8 mouse cellular contexts compared by ENCODE assay signal in the genomic region with DNA sequence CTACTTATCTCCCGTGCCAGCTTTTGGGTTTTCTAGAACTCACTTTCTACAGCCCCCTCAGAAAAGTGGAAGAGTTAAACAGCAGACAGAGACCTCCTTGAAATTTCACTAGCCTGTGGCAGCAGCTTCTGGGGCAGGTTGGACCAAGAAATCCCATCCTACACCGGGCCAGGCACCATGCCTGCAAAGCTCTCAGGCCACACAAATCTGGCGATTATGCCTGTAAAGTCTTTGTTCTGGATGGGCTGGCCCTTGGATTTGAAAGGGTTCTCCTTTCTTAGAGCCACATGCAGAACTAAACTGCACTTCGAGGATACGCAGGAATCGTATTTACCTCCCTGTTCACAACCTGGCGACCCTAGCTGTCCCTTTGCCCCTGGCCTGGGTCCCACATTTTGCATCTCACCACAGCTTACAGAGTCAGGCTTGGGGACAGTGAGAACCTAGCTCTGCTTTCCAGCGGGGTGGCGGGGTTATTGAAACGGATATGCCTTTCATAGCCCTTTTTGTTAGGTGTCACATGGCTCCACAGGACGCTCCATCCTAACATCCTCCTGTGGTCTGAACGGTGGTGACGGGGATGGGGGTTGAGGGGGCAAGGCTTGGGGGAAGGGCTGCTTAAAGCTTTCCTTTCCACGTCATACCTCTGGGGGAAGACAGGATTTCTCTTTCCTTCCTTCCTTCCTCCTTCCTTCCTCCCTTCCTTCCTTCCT.
DNase-seq lines count a peak whose midpoint lies in the region; ATAC-seq and TF ChIP-seq lines count a peak whose summit lies in the region.

No protein-coding gene starts in this region.

- no peak for TF ChIP-seq POLR2A in ES-Bruce4 (IDR thresholded peaks at IDR 0.05; ENCODE audit: insufficient read depth, low read length)

- WGBS in forebrain, embryonic 14.5 days, result 25% methylated on average over 14 of the region's 14 CpGs
- 22% methylated on average over 14 of the region's 14 CpGs for WGBS in hindbrain, embryonic 15.5 days
- 23% methylated on average over 14 of the region's 14 CpGs for WGBS in liver, embryonic 12.5 days (ENCODE audit: insufficient replicate concordance)
- WGBS in neural tube, embryonic 12.5 days, result 15% methylated on average over 14 of the region's 14 CpGs

- no peak for TF ChIP-seq CTCF in ES-Bruce4 (IDR thresholded peaks at IDR 0.05; ENCODE audit: low read depth, low read length)

- no peaks in the 10 kb centered on the region; the same call in 1 of the 2 replicates for H3K27me3 ChIP-seq in ES-Bruce4 (ENCODE audit: control insufficient read depth, insufficient read depth, low read length, poor library complexity, severe bottlenecking)
- 0 out of 2 replicates have a peak, but pooled peaks cover under 1% of the 10 kb centered on the region for H3K27me3 ChIP-seq in forebrain, embryonic 14.5 days (replicated peaks; ENCODE audit: control insufficient read depth, insufficient read depth, low read length)
- H3K27me3 ChIP-seq in hindbrain, embryonic 15.5 days, result no peaks in the 10 kb centered on the region
- peaks cover 22% of the 10 kb centered on the region; the same call in 1 of the 2 replicates for H3K27me3 ChIP-seq in liver, embryonic 12.5 days (replicated peaks)
- no peaks in the 10 kb centered on the region for H3K27me3 ChIP-seq in neural tube, embryonic 12.5 days (replicated peaks)

- ATAC-seq in forebrain, embryonic 14.5 days, result peak; percentile 82
- peak; percentile 77 for ATAC-seq in hindbrain, embryonic 15.5 days (ENCODE audit: low FRiP score, low read depth)
- ATAC-seq in liver, embryonic 12.5 days, result no peak
- peak; percentile 68 for ATAC-seq in neural tube, embryonic 12.5 days (ENCODE audit: low FRiP score, low read depth)

- peak overlapping the region; percentile 48; the same call in 1 of the 2 replicates for H3K9ac ChIP-seq in ES-Bruce4 (ENCODE audit: low read depth, poor library complexity, severe bottlenecking)
- H3K9ac ChIP-seq in forebrain, embryonic 14.5 days (ENCODE audit: low read length), result peak overlapping the region; percentile 56
- peak overlapping the region; percentile 36 for H3K9ac ChIP-seq in hindbrain, embryonic 15.5 days
- H3K9ac ChIP-seq in liver, embryonic 12.5 days, result no peak overlapping the region
- peak overlapping the region; percentile 57 for H3K9ac ChIP-seq in neural tube, embryonic 12.5 days

- no peaks in the 10 kb centered on the region for H3K36me3 ChIP-seq in ES-Bruce4 (ENCODE audit: control insufficient read depth, insufficient read depth, low read length, poor library complexity, severe bottlenecking)
- H3K36me3 ChIP-seq in forebrain, embryonic 14.5 days (ENCODE audit: control insufficient read depth, insufficient read depth, low read length), result no peaks in the 10 kb centered on the region
- H3K36me3 ChIP-seq in hindbrain, embryonic 15.5 days, result no peaks in the 10 kb centered on the region
- H3K36me3 ChIP-seq in liver, embryonic 12.5 days, result no peaks in the 10 kb centered on the region
- no peaks in the 10 kb centered on the region for H3K36me3 ChIP-seq in neural tube, embryonic 12.5 days

- peaks cover 3% of the 10 kb centered on the region for H3K4me1 ChIP-seq in ES-Bruce4 (ENCODE audit: control insufficient read depth, insufficient read depth, low read length)
- H3K4me1 ChIP-seq in forebrain, embryonic 14.5 days (ENCODE audit: control insufficient read depth, insufficient read depth, low read length), result 0 out of 2 replicates have a peak, but pooled peaks cover 3% of the 10 kb centered on the region
- peaks cover 7% of the 10 kb centered on the region for H3K4me1 ChIP-seq in hindbrain, embryonic 15.5 days (replicated peaks)
- H3K4me1 ChIP-seq in liver, embryonic 12.5 days, result peaks cover 7% of the 10 kb centered on the region; the same call in 1 of the 2 replicates
- peaks cover 4% of the 10 kb centered on the region; the same call in 1 of the 2 replicates for H3K4me1 ChIP-seq in neural tube, embryonic 12.5 days

- peak overlapping the region; percentile 64 for H3K4me2 ChIP-seq in forebrain, embryonic 14.5 days (ENCODE audit: low read length)
- H3K4me2 ChIP-seq in hindbrain, embryonic 15.5 days, result peak overlapping the region; percentile 77
- peak overlapping the region; percentile 56 for H3K4me2 ChIP-seq in liver, embryonic 12.5 days
- peak overlapping the region; percentile 63 for H3K4me2 ChIP-seq in neural tube, embryonic 12.5 days (replicated peaks)

- DNase-seq in adrenal gland, adult 2 months, result peak; percentile 12
- no peak for DNase-seq in adrenal gland, postnatal 25 days
- DNase-seq in forebrain, embryonic 14.5 days (ENCODE audit: low spot score), result no peak
- no peak for DNase-seq in left cerebral cortex, adult 9 months (ENCODE audit: low spot score in 2 of 2)

- no peak overlapping the region for H3K27ac ChIP-seq in ES-Bruce4 (ENCODE audit: insufficient read depth, low read length)
- 0 out of 2 replicates have a peak overlapping the region, but pooled peaks have one; percentile 15 for H3K27ac ChIP-seq in forebrain, embryonic 14.5 days (ENCODE audit: low read depth, low read length)
- peak overlapping the region; percentile 63; the same call in 1 of the 2 replicates for H3K27ac ChIP-seq in hindbrain, embryonic 15.5 days (replicated peaks)
- no peak overlapping the region for H3K27ac ChIP-seq in liver, embryonic 12.5 days
- H3K27ac ChIP-seq in neural tube, embryonic 12.5 days, result peak overlapping the region; percentile 54; the same call in 1 of the 2 replicates

- no peak for TF ChIP-seq EP300 in ES-Bruce4 (IDR thresholded peaks at IDR 0.05; ENCODE audit: insufficient read depth, low read depth, low read length)

- no peaks in the 10 kb centered on the region; the same call in 1 of the 2 replicates for H3K9me3 ChIP-seq in ES-Bruce4 (replicated peaks; ENCODE audit: control insufficient read depth, insufficient read depth, low read length, poor library complexity, severe bottlenecking)
- no peaks in the 10 kb centered on the region for H3K9me3 ChIP-seq in forebrain, embryonic 14.5 days (replicated peaks; ENCODE audit: control insufficient read depth, low read length)
- H3K9me3 ChIP-seq in hindbrain, embryonic 15.5 days, result no peaks in the 10 kb centered on the region
- no peaks in the 10 kb centered on the region for H3K9me3 ChIP-seq in liver, embryonic 12.5 days (replicated peaks)
- no peaks in the 10 kb centered on the region for H3K9me3 ChIP-seq in neural tube, embryonic 12.5 days

- peak overlapping the region; percentile 45 for H3K4me3 ChIP-seq in ES-Bruce4 (ENCODE audit: low read depth, low read length)
- peak overlapping the region; percentile 31 for H3K4me3 ChIP-seq in forebrain, embryonic 14.5 days (ENCODE audit: low read depth, low read length)
- H3K4me3 ChIP-seq in hindbrain, embryonic 15.5 days, result peak overlapping the region; percentile 39
- peak overlapping the region; percentile 11; the same call in 1 of the 2 replicates for H3K4me3 ChIP-seq in liver, embryonic 12.5 days
- H3K4me3 ChIP-seq in neural tube, embryonic 12.5 days, result peak overlapping the region; percentile 27

Comparison
In these comparisons a context has a peak if more than half of its experiments do, and no peak if none do; other contexts are left out.
1. H3K27ac ChIP-seq: peak in forebrain, embryonic 14.5 days (single experiment), hindbrain, embryonic 15.5 days (single experiment) and neural tube, embryonic 12.5 days (single experiment); none in ES-Bruce4 (single experiment) and liver, embryonic 12.5 days (single experiment).
2. Peak in every context shown above with its lines, with median percentiles within 50 percentile points of each other: H3K4me3 ChIP-seq and H3K4me2 ChIP-seq.